Mouse (Mus musculus): ENCODE data around the gene Kntc1. TPM values are rescaled to one million over a fixed set of nuclear protein-coding genes. Genes with fewer than 3 reads are reported as not detected.

The Kntc1 gene
- polyA plus RNA-seq, 1 experiment = 12.6 TPM

DNA sequence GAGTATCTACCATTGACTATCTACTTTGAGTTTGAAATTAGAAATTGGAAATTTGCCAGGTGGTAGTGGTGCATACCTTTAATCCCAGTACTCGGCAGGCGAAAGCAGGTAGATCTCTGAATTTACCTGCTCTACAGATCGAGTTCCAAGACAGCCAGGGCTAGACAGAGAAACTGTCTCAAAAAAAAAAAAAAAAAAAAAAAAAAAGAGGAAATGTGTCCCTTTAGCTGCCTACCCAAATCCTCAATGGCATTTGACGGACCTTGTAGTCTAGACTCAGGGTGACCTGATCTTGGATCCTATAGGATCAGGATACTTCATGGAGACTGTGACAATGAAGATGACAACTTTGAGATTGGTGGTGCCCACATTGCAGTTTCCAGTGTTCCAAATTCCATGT lies 116.9 kb downstream of the Kntc1 start:
- Histone ChIP-seq H3K4me1 (replicated peaks; ENCODE audit: control insufficient read depth, insufficient read depth, low read length) (no peaks in the 10 kb centered on the region), H3K27ac (ENCODE audit: control insufficient read depth, insufficient read depth, low read length) (no peak overlapping the region), H3K36me3 (ENCODE audit: control insufficient read depth, insufficient read depth, low read length) (no peaks in the 10 kb centered on the region), H3K4me3 (ENCODE audit: control insufficient read depth, insufficient read depth, low read length) (no peak overlapping the region), H3K27me3 (ENCODE audit: control insufficient read depth, insufficient read depth, low read length) (no peaks in the 10 kb centered on the region)
- TF ChIP-seq CTCF (IDR thresholded peaks at IDR 0.05; ENCODE audit: borderline replicate concordance, control insufficient read depth, extremely low read depth, insufficient read depth, low read length, poor library complexity) (no peak), POLR2A (IDR thresholded peaks at IDR 0.05; ENCODE audit: control insufficient read depth, extremely low read depth, insufficient read depth, low read length, poor library complexity) (no peak)
- no peak for DNase-seq
- 86% methylated on average over 4 of the region's 4 CpGs for WGBS

DNA sequence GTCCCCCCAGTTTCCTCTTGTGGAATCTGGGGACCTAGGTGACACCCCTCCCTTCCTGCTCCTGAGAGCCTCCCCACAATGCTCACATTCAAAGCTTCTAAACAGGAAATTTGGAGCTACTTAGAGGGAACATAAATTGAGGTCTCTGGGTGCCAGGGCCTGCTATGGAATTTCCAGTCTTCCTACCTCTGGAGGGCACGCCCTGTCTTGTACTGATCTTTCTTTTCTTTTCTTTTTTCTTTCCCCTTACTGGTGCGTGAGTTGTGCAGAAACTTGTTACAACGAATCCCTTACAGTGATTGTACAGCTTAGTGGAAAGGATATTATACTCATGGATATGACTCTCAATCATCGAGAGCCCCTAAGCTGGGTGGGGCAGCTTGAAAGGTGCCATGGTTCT lies 120.1 kb downstream of the Kntc1 start:
- no peak for TF ChIP-seq POLR2A (IDR thresholded peaks at IDR 0.05; ENCODE audit: control insufficient read depth, extremely low read depth, insufficient read depth, low read length, poor library complexity)
- no peak for TF ChIP-seq CTCF (IDR thresholded peaks at IDR 0.05; ENCODE audit: borderline replicate concordance, control insufficient read depth, extremely low read depth, insufficient read depth, low read length, poor library complexity)
- Histone ChIP-seq H3K36me3 (ENCODE audit: control insufficient read depth, insufficient read depth, low read length) (no peaks in the 10 kb centered on the region), H3K4me3 (ENCODE audit: control insufficient read depth, insufficient read depth, low read length) (no peak overlapping the region), H3K4me1 (replicated peaks; ENCODE audit: control insufficient read depth, insufficient read depth, low read length) (no peaks in the 10 kb centered on the region), H3K27ac (ENCODE audit: control insufficient read depth, insufficient read depth, low read length) (no peak overlapping the region), H3K27me3 (ENCODE audit: control insufficient read depth, insufficient read depth, low read length) (no peaks in the 10 kb centered on the region)
- WGBS = 89% methylated on average over 4 of the region's 4 CpGs
- no peak for DNase-seq

Other genes with a start within 250 kb of the Kntc1 start
- 0.28 and 0.63 TPM in 2 replicates for gene B3gnt4, start 239.3 kb upstream of the Kntc1 start, polyA plus RNA-seq (2012; rRNA removed)
- gene Diablo, start 225.5 kb upstream of the Kntc1 start, polyA plus RNA-seq (2012; rRNA removed) = 88.1 and 104 TPM in 2 replicates
- 6.6 and 12.1 TPM in 2 replicates for gene Gm49027, start 224.2 kb upstream of the Kntc1 start, polyA plus RNA-seq (2012; rRNA removed)
- gene Vps33a, start 176.7 kb upstream of the Kntc1 start, polyA plus RNA-seq (2012; rRNA removed) = 25.2 and 26.3 TPM in 2 replicates
- gene Clip1, start 65.1 kb upstream of the Kntc1 start, polyA plus RNA-seq (2012; rRNA removed) = 17.1 and 17.6 TPM in 2 replicates
- 71.5 and 78.8 TPM in 2 replicates for gene Zcchc8, start 28.6 kb upstream of the Kntc1 start, polyA plus RNA-seq (2012; rRNA removed)
- gene Rsrc2, start 302 bp upstream of the Kntc1 start, polyA plus RNA-seq (2012; rRNA removed) = 18.6 and 22.6 TPM in 2 replicates
- 2.7 and 3.0 TPM in 2 replicates for gene Hcar2, start 115.8 kb downstream of the Kntc1 start, polyA plus RNA-seq (2012; rRNA removed)
- 3.1 and 4.7 TPM in 2 replicates for gene Hcar1, start 130.3 kb downstream of the Kntc1 start, polyA plus RNA-seq (2012; rRNA removed)
- 9.7 and 11.8 TPM in 2 replicates for gene Denr, start 157.5 kb downstream of the Kntc1 start, polyA plus RNA-seq (2012; rRNA removed)
- 0.42 and 0.62 TPM in 2 replicates for gene Gm43518, start 177.7 kb downstream of the Kntc1 start, polyA plus RNA-seq (2012; rRNA removed)
- 2.3 and 3.8 TPM in 2 replicates for gene Ccdc62, start 181.0 kb downstream of the Kntc1 start, polyA plus RNA-seq (2012; rRNA removed)
- 12.5 and 13.8 TPM in 2 replicates for gene Hip1r, start 223.9 kb downstream of the Kntc1 start, polyA plus RNA-seq (2012; rRNA removed)